Mouse (Mus musculus) lung, embryonic 15.5 days (tissue): ENCODE measurements around the gene Rasal1. TPM values are rescaled to one million over a fixed set of nuclear protein-coding genes. Genes with fewer than 3 reads are reported as not detected.
A peak's percentile ranks its signal among the peaks of the same experiment; 100 is the strongest.

Source experiments
- ATAC-seq: fragments of 200-750 bp; cut with Nextera tagmentation; 2 replicates; pipeline ENCODE4 v1.8.0; 2017; ENCODE audit warnings: moderate number of reproducible peaks, borderline replicate concordance; ENCODE audit not compliant: low FRiP score, low TSS enrichment; ENCODE audit errors: extremely low read depth
- H3K27ac ChIP-seq: fragments of 300-500 bp; sonication (generic); 2 replicates; pipeline ENCODE4 v1.5.1; 2015; ENCODE audit warnings: moderate library complexity, mild to moderate bottlenecking, inconsistent platforms
- H3K27me3 ChIP-seq: fragments of 300-500 bp; sonication (generic); 2 replicates; pipeline ENCODE4 v1.6.1; 2015; ENCODE audit warnings: inconsistent platforms
- H3K36me3 ChIP-seq: fragments of 300-500 bp; sonication (generic); 2 replicates; pipeline ENCODE4 v1.6.1; 2015; ENCODE audit warnings: inconsistent platforms
- H3K4me1 ChIP-seq: fragments of 300-500 bp; sonication (generic); 2 replicates; pipeline ENCODE4 v1.6.1; 2015; ENCODE audit warnings: inconsistent platforms
- H3K4me2 ChIP-seq: fragments of 300-500 bp; sonication (generic); 2 replicates; pipeline ENCODE4 v1.6.1; 2015; ENCODE audit warnings: inconsistent platforms, mild to moderate bottlenecking, moderate library complexity
- H3K4me3 ChIP-seq: fragments of 300-500 bp; sonication (generic); 2 replicates; pipeline ENCODE4 v1.5.1; 2015; ENCODE audit warnings: mild to moderate bottlenecking, inconsistent platforms
- H3K9ac ChIP-seq: fragments of 300-500 bp; sonication (generic); 2 replicates; pipeline ENCODE4 v1.6.1; 2015; ENCODE audit warnings: inconsistent platforms
- H3K9me3 ChIP-seq: fragments of 300-500 bp; sonication (generic); 2 replicates; pipeline ENCODE4 v1.6.1; 2016; ENCODE audit warnings: inconsistent platforms
- WGBS: fragments of 180-500 bp; shearing (Covaris S2); methylation state at CpG from one replicate; pipeline ENCODE4 v1.1.7; 2015; 5-methylcytosine and 5-hydroxymethylcytosine counted together
- polyA plus RNA-seq: library from polyadenylated mRNA; unstranded; fragments of >200 nt; fragmentation: Nextera tagmentation; extraction: Ambion mirVana; gene quantifications from 2 replicates; pipeline ENCODE4 v1.2.1, GENCODE M21; 2015

The Rasal1 gene
- polyA plus RNA-seq, 1 experiment from 2014 or later: 0.27 TPM

- H3K27me3 ChIP-seq: no peaks in the 10 kb centered on the region
- H3K4me2 ChIP-seq: peak overlapping the region; percentile 80; the same call in 1 of the 2 replicates
- no peak for ATAC-seq
- H3K9me3 ChIP-seq: no peaks in the 10 kb centered on the region
- peaks cover 24% of the 10 kb centered on the region for H3K4me1 ChIP-seq
- peaks cover 5% of the 10 kb centered on the region for H3K36me3 ChIP-seq
- no peak overlapping the region for H3K27ac ChIP-seq
- H3K9ac ChIP-seq: peak overlapping the region; percentile 42; the same call in 1 of the 2 replicates
- no peak overlapping the region for H3K4me3 ChIP-seq
- 82% methylated on average over 5 of the region's 5 CpGs for WGBS
Observed at GRCm38 (mm10) chr5:120610906-120611305, 37.7 kb upstream of the Rasal1 start.

- no peak for ATAC-seq
Observed at GRCm38 (mm10) chr5:120611416-120611815, 37.2 kb upstream of the Rasal1 start.

GRCm38 (mm10) chr5:120612442-120612821, 36.2 kb upstream of the Rasal1 start, which contains the start of the genes Rita1 and Ddx54:
Rita1 (minus strand) TSS chr5:120612589.
Ddx54 (plus strand) TSS chr5:120612739.
- Histone ChIP-seq H3K4me3 (peak within 1 kb of the TSS; percentile 79), H3K4me1 (peaks cover 24% of the 10 kb centered on the region)
- under 1% methylated on average over 22 of the region's 22 CpGs for WGBS

More at GRCm38 (mm10) chr5:120611416-120611815, 37.2 kb upstream of the Rasal1 start:
- Histone ChIP-seq H3K27ac (no peak overlapping the region), H3K27me3 (no peaks in the 10 kb centered on the region), H3K4me1 (peaks cover 24% of the 10 kb centered on the region), H3K36me3 (peaks cover 5% of the 10 kb centered on the region), H3K4me3 (peak overlapping the region; percentile 79), H3K9me3 (no peaks in the 10 kb centered on the region), H3K9ac (peak overlapping the region; percentile 42), H3K4me2 (peak overlapping the region; percentile 80)
- WGBS: 42% methylated on average over 8 of the region's 8 CpGs

GRCm38 (mm10) chr5:120612822-120613604, 35.6 kb upstream of the Rasal1 start:
- H3K4me3 ChIP-seq: peak overlapping the region; percentile 79
- H3K27me3 ChIP-seq: no peaks in the 10 kb centered on the region
- H3K4me2 ChIP-seq: peak overlapping the region; percentile 83
- H3K36me3 ChIP-seq: peaks cover 19% of the 10 kb centered on the region
- peak overlapping the region; percentile 86 for H3K27ac ChIP-seq
- peaks cover 24% of the 10 kb centered on the region for H3K4me1 ChIP-seq
- H3K9me3 ChIP-seq: no peaks in the 10 kb centered on the region
- peak; percentile 95 for ATAC-seq
- under 1% methylated on average over 69 of the region's 69 CpGs for WGBS
- H3K9ac ChIP-seq: peak overlapping the region; percentile 68

More at GRCm38 (mm10) chr5:120612442-120612821, 36.2 kb upstream of the Rasal1 start, which contains the start of the genes Rita1 and Ddx54:
- Histone ChIP-seq H3K27ac (peak within 1 kb of the TSS; percentile 86), H3K27me3 (no peaks in the 10 kb centered on the region), H3K36me3 (peaks cover 14% of the 10 kb centered on the region), H3K9ac (peak within 1 kb of the TSS; percentile 68), H3K4me2 (peak within 1 kb of the TSS; percentile 83), H3K9me3 (no peaks in the 10 kb centered on the region)
- ATAC-seq: peak; percentile 86

GRCm38 (mm10) chr5:120615903-120616302, 32.7 kb upstream of the Rasal1 start:
- Histone ChIP-seq H3K36me3 (peaks cover 44% of the 10 kb centered on the region), H3K27me3 (no peaks in the 10 kb centered on the region), H3K4me2 (no peak overlapping the region), H3K27ac (no peak overlapping the region), H3K9ac (no peak overlapping the region), H3K4me3 (no peak overlapping the region), H3K4me1 (peaks cover 22% of the 10 kb centered on the region), H3K9me3 (no peaks in the 10 kb centered on the region)
- WGBS: 97% methylated on average over 4 of the region's 4 CpGs
- ATAC-seq: no peak

- ATAC-seq: no peak
- H3K9ac ChIP-seq: no peak overlapping the region
- H3K4me3 ChIP-seq: no peak overlapping the region
- H3K27ac ChIP-seq: no peak overlapping the region
- H3K27me3 ChIP-seq: no peaks in the 10 kb centered on the region
- peaks cover 11% of the 10 kb centered on the region for H3K4me1 ChIP-seq
- H3K9me3 ChIP-seq: no peaks in the 10 kb centered on the region
- peaks cover 71% of the 10 kb centered on the region for H3K36me3 ChIP-seq
- H3K4me2 ChIP-seq: no peak overlapping the region
- 83% methylated on average over 12 of the region's 12 CpGs for WGBS
Observed at GRCm38 (mm10) chr5:120618778-120619177, 29.8 kb upstream of the Rasal1 start.

- Histone ChIP-seq H3K4me2 (no peak overlapping the region), H3K36me3 (peaks cover 75% of the 10 kb centered on the region), H3K9me3 (no peaks in the 10 kb centered on the region), H3K9ac (no peak overlapping the region), H3K27me3 (no peaks in the 10 kb centered on the region), H3K4me1 (peaks cover 6% of the 10 kb centered on the region; the same call in 1 of the 2 replicates), H3K27ac (no peak overlapping the region), H3K4me3 (no peak overlapping the region)
- 15% methylated on average over 5 of the region's 5 CpGs for WGBS
- ATAC-seq: no peak
Observed at GRCm38 (mm10) chr5:120619201-120619600, 29.4 kb upstream of the Rasal1 start.

GRCm38 (mm10) chr5:120620375-120621077, 28.1 kb upstream of the Rasal1 start:
- Histone ChIP-seq H3K9ac (no peak overlapping the region), H3K4me1 (no peaks in the 10 kb centered on the region), H3K27me3 (no peaks in the 10 kb centered on the region), H3K36me3 (peaks cover 86% of the 10 kb centered on the region), H3K9me3 (no peaks in the 10 kb centered on the region), H3K27ac (no peak overlapping the region), H3K4me2 (no peak overlapping the region), H3K4me3 (no peak overlapping the region)
- 69% methylated on average over 18 of the region's 18 CpGs for WGBS
- ATAC-seq: no peak

GRCm38 (mm10) chr5:120621078-120621765, 27.4 kb upstream of the Rasal1 start:
- Histone ChIP-seq H3K4me2 (no peak overlapping the region), H3K27ac (no peak overlapping the region)
- no peak for ATAC-seq

GRCm38 (mm10) chr5:120621846-120622197, 26.8 kb upstream of the Rasal1 start:
- 85% methylated on average over 10 of the region's 10 CpGs for WGBS
- Histone ChIP-seq H3K27ac (no peak overlapping the region), H3K27me3 (no peaks in the 10 kb centered on the region), H3K4me1 (no peaks in the 10 kb centered on the region), H3K4me2 (no peak overlapping the region), H3K36me3 (peaks cover 91% of the 10 kb centered on the region), H3K9me3 (no peaks in the 10 kb centered on the region), H3K4me3 (no peak overlapping the region), H3K9ac (no peak overlapping the region)
- ATAC-seq: no peak

More at GRCm38 (mm10) chr5:120621078-120621765, 27.4 kb upstream of the Rasal1 start:
- H3K9me3 ChIP-seq: no peaks in the 10 kb centered on the region
- no peak overlapping the region for H3K4me3 ChIP-seq
- no peak overlapping the region for H3K9ac ChIP-seq
- no peaks in the 10 kb centered on the region for H3K4me1 ChIP-seq
- no peaks in the 10 kb centered on the region for H3K27me3 ChIP-seq
- WGBS: 87% methylated on average over 23 of the region's 23 CpGs
- H3K36me3 ChIP-seq: peaks cover 89% of the 10 kb centered on the region

- Histone ChIP-seq H3K4me3 (no peak overlapping the region), H3K27me3 (no peaks in the 10 kb centered on the region), H3K9me3 (no peaks in the 10 kb centered on the region), H3K27ac (no peak overlapping the region), H3K36me3 (peaks cover 91% of the 10 kb centered on the region), H3K4me2 (no peak overlapping the region), H3K4me1 (no peaks in the 10 kb centered on the region), H3K9ac (no peak overlapping the region)
- 78% methylated on average over 5 of the region's 5 CpGs for WGBS
- no peak for ATAC-seq
Observed at GRCm38 (mm10) chr5:120622198-120622851, 26.3 kb upstream of the Rasal1 start.
